Mouse (Mus musculus): ENCODE measurements around the gene Macrod1. TPM values are rescaled to one million over a fixed set of nuclear protein-coding genes. Genes with fewer than 3 reads are reported as not detected.
"Not testable (repeated sequence)": the region's sequence is repeated elsewhere in the genome, so short reads cannot be mapped to it uniquely, and the experiment has no call there.

The Macrod1 gene
- polyA plus RNA-seq, 1 experiment from 2014 or later: 5.6 TPM

DNA sequence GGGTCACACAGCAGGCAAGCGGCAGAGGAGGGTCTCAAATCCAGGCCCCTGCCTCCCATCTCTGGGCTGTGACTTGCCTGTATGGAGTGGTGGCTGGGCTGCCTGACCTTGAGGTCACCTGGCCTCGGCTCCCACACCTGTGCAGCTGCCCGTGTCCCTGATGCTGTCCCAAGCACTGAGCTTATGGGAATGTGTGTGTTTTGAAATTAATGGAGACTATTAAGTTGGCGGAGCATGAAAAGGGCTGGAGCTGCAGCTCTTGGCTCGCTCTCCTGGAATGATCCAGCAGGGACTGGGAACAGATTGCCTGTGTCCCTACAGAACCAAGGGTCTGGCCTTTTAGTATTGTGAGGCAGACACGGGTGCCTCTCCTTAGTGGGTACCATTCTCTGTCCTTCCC, 15.6 kb downstream of the Macrod1 start:
- 49% methylated on average over 6 of the region's 6 CpGs for WGBS
- no peak for ATAC-seq (ENCODE audit: low read depth)
- Histone ChIP-seq H3K36me3 (ENCODE audit: control insufficient read depth, insufficient read depth, low read length) (no peaks in the 10 kb centered on the region), H3K9ac (replicated peaks; ENCODE audit: low read depth, low read length) (no peak overlapping the region), H3K27ac (ENCODE audit: low read depth, low read length) (no peak overlapping the region), H3K4me1 (ENCODE audit: control insufficient read depth, insufficient read depth, low read length) (peaks cover 40% of the 10 kb centered on the region), H3K4me3 (ENCODE audit: low read depth, low read length) (no peak overlapping the region), H3K9me3 (ENCODE audit: control insufficient read depth, low read length) (no peaks in the 10 kb centered on the region), H3K27me3 (ENCODE audit: control insufficient read depth, insufficient read depth, low read length) (no peaks in the 10 kb centered on the region), H3K4me2 (ENCODE audit: low read depth, low read length) (no peak overlapping the region)

DNA sequence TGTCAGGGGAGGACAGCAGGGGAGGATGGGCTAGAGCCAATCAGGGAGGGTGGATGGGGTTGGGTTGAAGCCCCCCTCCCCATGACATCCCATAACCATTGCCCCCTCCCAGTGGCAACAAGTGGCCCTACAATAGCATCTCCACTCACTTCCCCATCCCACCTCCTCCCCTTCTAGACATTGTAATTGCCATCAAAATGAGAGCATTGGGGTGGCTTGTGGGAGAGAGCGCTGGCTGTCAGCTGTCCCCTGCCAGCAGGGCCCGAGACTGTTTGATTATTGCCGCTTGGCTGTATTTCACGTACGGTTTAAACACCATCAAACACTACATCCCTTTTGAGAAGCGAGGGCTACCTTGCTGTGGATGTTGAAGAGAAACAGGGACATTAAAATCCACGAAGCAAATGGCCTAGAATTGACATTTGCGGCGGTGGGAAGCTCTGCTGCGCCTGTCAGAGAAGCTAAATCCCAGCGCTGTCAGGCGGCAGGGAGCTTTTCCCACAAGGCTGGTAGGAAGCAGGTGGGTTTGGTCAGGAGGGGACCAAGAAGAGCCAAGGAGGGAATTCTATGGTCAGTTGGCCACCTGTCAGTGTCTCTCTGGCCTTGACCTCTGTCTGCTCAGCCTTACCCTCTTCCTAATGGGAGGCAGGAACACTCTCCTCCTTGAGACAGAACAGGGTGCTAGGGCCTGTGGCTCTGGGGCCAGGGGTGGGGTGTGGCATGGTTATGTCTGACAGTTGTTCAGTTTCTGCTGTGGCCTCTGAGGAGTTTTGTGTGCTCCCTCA, 17.6 kb downstream of the Macrod1 start:
- H3K4me2 ChIP-seq (ENCODE audit: low read depth, low read length): no peak overlapping the region
- H3K4me3 ChIP-seq (ENCODE audit: low read depth, low read length): no peak overlapping the region
- WGBS: 18% methylated on average over 12 of the region's 12 CpGs
- H3K36me3 ChIP-seq (ENCODE audit: control insufficient read depth, insufficient read depth, low read length): no peaks in the 10 kb centered on the region
- H3K27ac ChIP-seq (ENCODE audit: low read depth, low read length): no peak overlapping the region
- no peaks in the 10 kb centered on the region for H3K9me3 ChIP-seq (ENCODE audit: control insufficient read depth, low read length)
- no peaks in the 10 kb centered on the region for H3K27me3 ChIP-seq (ENCODE audit: control insufficient read depth, insufficient read depth, low read length)
- ATAC-seq (ENCODE audit: low read depth): no peak
- H3K4me1 ChIP-seq (ENCODE audit: control insufficient read depth, insufficient read depth, low read length): peaks cover 32% of the 10 kb centered on the region
- no peak overlapping the region for H3K9ac ChIP-seq (replicated peaks; ENCODE audit: low read depth, low read length)

DNA sequence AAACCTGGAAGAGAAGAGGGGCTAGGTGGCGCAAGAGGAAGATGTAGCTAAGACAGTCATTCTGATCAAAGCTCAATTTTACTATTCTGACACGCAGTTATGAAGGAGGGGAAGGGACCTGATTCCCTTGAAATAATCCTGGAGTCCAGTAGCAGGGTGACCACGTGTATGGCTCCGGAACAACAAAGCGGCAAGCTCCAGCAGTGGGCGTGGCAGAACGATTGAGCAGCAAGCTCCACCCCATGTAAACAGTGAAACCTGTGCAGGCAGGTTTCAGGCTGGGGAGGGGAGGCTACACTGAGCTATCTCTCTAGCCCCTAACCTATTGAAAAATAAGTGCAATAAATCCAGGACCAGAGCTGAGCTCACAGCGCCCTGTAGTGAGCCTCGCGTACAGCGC, 18.7 kb downstream of the Macrod1 start:
- not testable (repeated sequence) for H3K9ac ChIP-seq (replicated peaks; ENCODE audit: low read depth, low read length); ATAC-seq (ENCODE audit: low read depth); H3K9me3 ChIP-seq (ENCODE audit: control insufficient read depth, low read length); H3K4me3 ChIP-seq (ENCODE audit: low read depth, low read length); H3K4me2 ChIP-seq (ENCODE audit: low read depth, low read length); H3K36me3 ChIP-seq (ENCODE audit: control insufficient read depth, insufficient read depth, low read length); H3K27me3 ChIP-seq (ENCODE audit: control insufficient read depth, insufficient read depth, low read length); H3K27ac ChIP-seq (ENCODE audit: low read depth, low read length)
- 87% methylated on average over 11 of the region's 11 CpGs for WGBS
- H3K4me1 ChIP-seq (ENCODE audit: control insufficient read depth, insufficient read depth, low read length): peaks cover 30% of the 10 kb centered on the region

DNA sequence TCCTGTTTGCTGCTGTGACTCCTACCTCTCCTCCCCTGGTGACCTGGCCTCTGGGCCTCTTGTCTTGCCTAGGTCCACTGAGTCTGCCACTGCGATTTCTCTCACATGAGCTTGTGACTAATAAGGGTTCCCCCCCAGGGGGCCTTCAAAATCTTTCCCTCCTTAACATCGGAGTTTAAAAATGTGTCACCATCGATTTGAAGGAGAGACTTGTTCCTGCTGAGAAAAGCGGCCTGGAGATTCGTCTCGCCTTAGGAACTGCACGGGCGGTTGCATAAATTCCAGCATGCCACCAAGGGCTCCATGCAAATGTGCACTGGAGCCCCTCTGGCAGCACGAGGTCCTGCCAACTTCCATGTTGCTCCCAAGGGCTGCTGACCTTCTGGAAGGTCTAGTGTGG, 21.1 kb downstream of the Macrod1 start:
- H3K27ac ChIP-seq (ENCODE audit: low read depth, low read length): no peak overlapping the region
- no peaks in the 10 kb centered on the region for H3K9me3 ChIP-seq (ENCODE audit: control insufficient read depth, low read length)
- peaks cover 18% of the 10 kb centered on the region; the same call in 1 of the 2 replicates for H3K4me1 ChIP-seq (ENCODE audit: control insufficient read depth, insufficient read depth, low read length)
- H3K9ac ChIP-seq (replicated peaks; ENCODE audit: low read depth, low read length): no peak overlapping the region
- no peak overlapping the region for H3K4me2 ChIP-seq (ENCODE audit: low read depth, low read length)
- no peaks in the 10 kb centered on the region for H3K36me3 ChIP-seq (ENCODE audit: control insufficient read depth, insufficient read depth, low read length)
- no peak for ATAC-seq (ENCODE audit: low read depth)
- no peaks in the 10 kb centered on the region for H3K27me3 ChIP-seq (ENCODE audit: control insufficient read depth, insufficient read depth, low read length)
- H3K4me3 ChIP-seq (ENCODE audit: low read depth, low read length): no peak overlapping the region
- WGBS: 50% methylated on average over 9 of the region's 9 CpGs

DNA sequence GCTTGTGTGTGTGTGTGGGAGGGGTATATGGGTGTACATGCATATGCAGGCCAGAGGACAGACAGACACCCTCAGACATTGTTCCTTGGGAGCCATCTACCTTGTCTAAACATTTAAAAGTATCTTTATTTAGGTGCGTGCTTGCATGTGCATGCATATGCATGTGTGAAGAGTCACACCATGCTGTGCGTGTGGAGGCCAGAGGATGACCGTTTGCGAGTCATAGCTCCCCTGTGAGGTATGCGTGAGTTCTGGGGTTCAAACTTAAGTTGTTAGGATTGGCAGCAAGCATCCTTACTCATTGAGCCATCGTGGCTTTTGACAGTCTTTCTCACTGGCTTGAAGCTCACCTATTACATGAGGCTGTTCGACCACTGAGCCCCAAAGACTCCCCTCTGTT, 21.7 kb downstream of the Macrod1 start:
- WGBS: 88% methylated on average over 7 of the region's 7 CpGs
- H3K4me1 ChIP-seq (ENCODE audit: control insufficient read depth, insufficient read depth, low read length): peaks cover 21% of the 10 kb centered on the region; the same call in 1 of the 2 replicates

DNA sequence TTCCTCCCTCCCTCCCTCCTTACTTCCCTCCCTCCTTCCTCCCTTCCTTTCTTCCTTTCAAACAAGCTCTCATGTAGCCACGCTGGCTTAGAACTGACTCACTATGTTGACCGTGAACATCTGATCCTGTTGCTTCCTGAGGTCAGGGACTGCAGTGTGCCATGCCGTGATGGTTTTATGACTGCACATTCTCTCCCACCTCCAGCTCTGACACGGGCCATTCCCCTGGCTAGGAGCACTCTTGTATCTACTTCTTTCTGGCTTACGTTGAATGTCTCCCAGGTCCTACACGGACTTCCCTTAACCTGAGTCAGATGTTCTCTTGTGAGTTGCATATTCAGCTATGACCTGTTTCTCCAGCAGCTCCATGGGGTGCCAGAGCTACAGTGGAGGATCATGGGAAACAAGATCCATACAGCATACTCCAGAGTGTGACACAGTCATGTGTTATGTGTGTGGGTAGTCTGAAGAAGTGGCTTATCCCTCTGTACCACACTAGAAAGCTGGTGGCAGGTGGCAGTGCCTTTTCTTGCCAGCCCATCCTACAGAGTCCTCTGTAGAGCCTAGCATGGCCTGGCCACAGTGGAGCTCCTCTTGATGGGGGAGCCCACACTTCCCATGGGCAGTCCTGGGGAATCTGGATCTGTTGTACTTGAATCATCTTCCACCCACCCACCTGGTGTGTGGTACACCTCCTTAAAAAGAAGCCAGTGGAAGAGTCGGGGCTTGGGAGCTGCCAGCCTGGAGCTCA, 25.1 kb downstream of the Macrod1 start:
- WGBS: 58% methylated on average over 7 of the region's 7 CpGs
- H3K4me2 ChIP-seq (ENCODE audit: low read depth, low read length): no peak overlapping the region
- no peak for ATAC-seq (ENCODE audit: low read depth)
- no peaks in the 10 kb centered on the region for H3K9me3 ChIP-seq (ENCODE audit: control insufficient read depth, low read length)
- H3K27ac ChIP-seq (ENCODE audit: low read depth, low read length): no peak overlapping the region
- H3K9ac ChIP-seq (replicated peaks; ENCODE audit: low read depth, low read length): no peak overlapping the region
- peaks cover 36% of the 10 kb centered on the region for H3K4me1 ChIP-seq (ENCODE audit: control insufficient read depth, insufficient read depth, low read length)
- no peak overlapping the region for H3K4me3 ChIP-seq (ENCODE audit: low read depth, low read length)
- H3K27me3 ChIP-seq (ENCODE audit: control insufficient read depth, insufficient read depth, low read length): no peaks in the 10 kb centered on the region
- no peaks in the 10 kb centered on the region for H3K36me3 ChIP-seq (ENCODE audit: control insufficient read depth, insufficient read depth, low read length)

More for the DNA sequence above, 21.7 kb downstream of the Macrod1 start:
- Histone ChIP-seq H3K27ac (ENCODE audit: low read depth, low read length) (no peak overlapping the region), H3K27me3 (ENCODE audit: control insufficient read depth, insufficient read depth, low read length) (no peaks in the 10 kb centered on the region), H3K4me3 (ENCODE audit: low read depth, low read length) (no peak overlapping the region), H3K9ac (replicated peaks; ENCODE audit: low read depth, low read length) (no peak overlapping the region), H3K9me3 (ENCODE audit: control insufficient read depth, low read length) (no peaks in the 10 kb centered on the region), H3K36me3 (ENCODE audit: control insufficient read depth, insufficient read depth, low read length) (no peaks in the 10 kb centered on the region), H3K4me2 (ENCODE audit: low read depth, low read length) (no peak overlapping the region)
- ATAC-seq (ENCODE audit: low read depth): no peak

DNA sequence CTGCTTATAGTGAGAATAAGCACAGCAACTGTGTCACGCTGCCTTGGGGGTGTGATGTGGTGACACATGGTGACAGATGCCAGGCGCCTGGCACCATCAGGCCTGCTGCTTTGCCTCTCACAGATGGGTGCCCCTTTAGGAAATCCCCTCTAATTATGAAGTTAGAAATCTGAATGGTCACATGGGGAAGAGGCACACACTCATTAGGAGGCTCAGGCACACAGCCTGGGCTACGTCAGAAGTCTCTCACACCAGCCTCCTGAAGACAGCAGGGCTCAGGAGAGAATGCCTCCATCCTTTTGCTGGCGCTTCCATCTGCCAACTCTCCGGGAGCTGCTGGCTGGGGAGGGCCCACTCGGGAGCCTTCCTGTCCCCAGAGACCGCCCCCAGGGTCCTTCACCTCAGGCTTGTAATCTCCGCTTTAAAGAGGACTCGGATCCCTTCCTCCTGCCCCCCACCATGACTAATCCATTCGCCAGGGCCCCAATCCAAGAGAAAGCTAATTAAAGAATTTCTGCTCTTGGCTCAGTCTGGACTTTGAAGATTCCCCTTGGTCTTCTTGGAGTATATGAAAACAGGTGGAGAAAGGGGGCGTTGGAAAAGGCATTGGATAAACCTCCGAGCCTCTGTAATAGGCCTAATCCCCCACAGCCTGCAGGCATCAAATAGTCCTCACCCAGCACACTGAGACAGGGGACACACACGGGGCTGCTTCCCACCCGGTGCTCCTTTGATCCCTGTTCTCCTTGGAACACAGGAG, 26.6 kb downstream of the Macrod1 start:
- Histone ChIP-seq H3K4me1 (ENCODE audit: control insufficient read depth, insufficient read depth, low read length) (peaks cover 36% of the 10 kb centered on the region), H3K27me3 (ENCODE audit: control insufficient read depth, insufficient read depth, low read length) (no peaks in the 10 kb centered on the region), H3K27ac (ENCODE audit: low read depth, low read length) (no peak overlapping the region), H3K9ac (replicated peaks; ENCODE audit: low read depth, low read length) (no peak overlapping the region), H3K9me3 (ENCODE audit: control insufficient read depth, low read length) (no peaks in the 10 kb centered on the region), H3K4me2 (ENCODE audit: low read depth, low read length) (no peak overlapping the region), H3K4me3 (ENCODE audit: low read depth, low read length) (no peak overlapping the region), H3K36me3 (ENCODE audit: control insufficient read depth, insufficient read depth, low read length) (no peaks in the 10 kb centered on the region)
- 19% methylated on average over 14 of the region's 14 CpGs for WGBS
- no peak for ATAC-seq (ENCODE audit: low read depth)

DNA sequence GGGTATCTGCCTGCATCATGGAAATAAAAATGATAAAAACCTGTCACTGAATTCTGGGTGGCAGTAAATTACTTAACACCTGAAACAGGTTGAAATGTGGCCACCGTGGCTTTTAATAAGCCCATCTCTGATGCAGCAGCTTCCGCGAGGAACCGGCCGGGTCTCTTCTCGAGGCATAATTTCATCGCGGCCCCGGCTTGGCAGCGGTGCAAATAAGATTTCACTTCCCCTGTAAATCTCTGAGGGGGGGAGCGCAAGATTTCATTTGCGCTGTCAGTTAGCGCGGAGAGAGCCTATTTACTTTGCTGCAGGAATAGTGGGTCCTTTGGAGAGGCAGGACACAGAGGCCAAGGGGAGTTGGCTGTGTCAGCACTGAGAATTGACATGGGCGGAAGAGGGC, 28.1 kb downstream of the Macrod1 start:
- H3K27me3 ChIP-seq (ENCODE audit: control insufficient read depth, insufficient read depth, low read length): no peaks in the 10 kb centered on the region
- 51% methylated on average over 15 of the region's 15 CpGs for WGBS
- no peak overlapping the region for H3K4me3 ChIP-seq (ENCODE audit: low read depth, low read length)
- no peak overlapping the region for H3K4me2 ChIP-seq (ENCODE audit: low read depth, low read length)
- H3K4me1 ChIP-seq (ENCODE audit: control insufficient read depth, insufficient read depth, low read length): peaks cover 27% of the 10 kb centered on the region
- H3K36me3 ChIP-seq (ENCODE audit: control insufficient read depth, insufficient read depth, low read length): no peaks in the 10 kb centered on the region
- H3K9ac ChIP-seq (replicated peaks; ENCODE audit: low read depth, low read length): peak overlapping the region; percentile 25; the same call in 1 of the 2 replicates
- H3K9me3 ChIP-seq (ENCODE audit: control insufficient read depth, low read length): no peaks in the 10 kb centered on the region
- H3K27ac ChIP-seq (ENCODE audit: low read depth, low read length): no peak overlapping the region
- no peak for ATAC-seq (ENCODE audit: low read depth)

All from neural tube, embryonic 14.5 days (tissue).